Mouse (Mus musculus): ENCODE data around the gene Prss35.

GRCm38 (mm10) chr9:86693935-86694334 lies 49.5 kb upstream of the Prss35 start:
- TF ChIP-seq POLR2A (IDR thresholded peaks at IDR 0.05; ENCODE audit: extremely low read depth, insufficient read depth, low read length), result no peak
- no peak for TF ChIP-seq CTCF (IDR thresholded peaks at IDR 0.05; ENCODE audit: extremely low read depth, insufficient read depth, low read length)
